Mouse (Mus musculus): Measurements from ENCODE around the gene Lgr5.

GRCm38 (mm10) chr10:115505155-115505554 is 82.4 kb downstream of the Lgr5 start:
- no peak for TF ChIP-seq MAX (IDR thresholded peaks at IDR 0.05)
- TF ChIP-seq CEBPB (IDR thresholded peaks at IDR 0.05; ENCODE audit: low read depth), result no peak
- no peak for TF ChIP-seq CTCF (IDR thresholded peaks at IDR 0.05; ENCODE audit: control insufficient read depth, insufficient read depth, insufficient read length)
- no peak for TF ChIP-seq USF1 (IDR thresholded peaks at IDR 0.05; ENCODE audit: low read depth)

All from C2C12 (cell line).